Mouse (Mus musculus): ENCODE results near the gene 1110008P14Rik. TPM values are rescaled to one million over a fixed set of nuclear protein-coding genes. Genes with fewer than 3 reads are reported as not detected.

Gene 1110008P14Rik
- total and polyA plus RNA-seq, 3 experiments = 24.3 to 32.4 (median 27.8) TPM

GRCm38 (mm10) chr2:32387706-32388490 is 6.2 kb upstream of the 1110008P14Rik start, which contains the start of gene Lcn2:
Gene Lcn2, minus strand, starts transcription at chr2:32388252.
- Histone ChIP-seq H3K79me2 (replicated peaks; ENCODE audit: control insufficient read depth, extremely low read depth, insufficient read depth, poor library complexity, severe bottlenecking) (no peaks in the 10 kb centered on the region), H3K36me3 (replicated peaks in 1 of 2; ENCODE audit: control insufficient read depth in 1 of 2, insufficient read depth in 1 of 2, low read length in 1 of 2) (no peaks in the 10 kb centered on the region), H3K27ac (ENCODE audit: insufficient read depth, low read depth) (no peak within 1 kb of the TSS), H3K4me3 (replicated peaks in 1 of 3; ENCODE audit: low read depth in 2 of 3, low read length in 2 of 3, poor library complexity in 1 of 3) (no peak within 1 kb of the TSS), H3K4me1 (ENCODE audit: control insufficient read depth in 1 of 2, insufficient read depth in 2 of 2) (no peaks in the 10 kb centered on the region; a peak in 1 of 4 replicates), H3K4me2 (ENCODE audit: insufficient read depth, low read depth, poor library complexity, severe bottlenecking) (no peak within 1 kb of the TSS), H3K9ac (ENCODE audit: insufficient read depth, low read depth) (no peak within 1 kb of the TSS), H3K9me3 (replicated peaks; ENCODE audit: low read length) (no peaks in the 10 kb centered on the region), H3K27me3 (replicated peaks) (peaks cover 91% of the 10 kb centered on the region)
- no peak for DNase-seq (ENCODE audit: extremely low read depth)
- in situ Hi-C loops (cut with MboI; ENCODE audit: low pct_ligation_motif_present, low pct_unique_long_range_greater_than_20kb, low sequenced_read_pairs) = no loop called here
- TF ChIP-seq USF2 (conservative IDR thresholded peaks at IDR 0.05; ENCODE audit: low read depth, low read length) (no peak), SMC3 (IDR thresholded peaks at IDR 0.05; ENCODE audit: low read depth, low read length) (no peak), TBP (conservative IDR thresholded peaks at IDR 0.05; ENCODE audit: low read depth, low read length) (no peak), MAFK (IDR thresholded peaks at IDR 0.05; ENCODE audit: insufficient replicate concordance, low read length) (no peak), POLR2A (IDR thresholded peaks at IDR 0.05; ENCODE audit: low read depth, low read length) (no peak), GABPA (IDR thresholded peaks at IDR 0.05; ENCODE audit: insufficient replicate concordance, low read depth, low read length) (no peak), CHD2 (IDR thresholded peaks at IDR 0.05; ENCODE audit: low read length) (no peak)
- dilution Hi-C loops (cut with MboI; ENCODE audit: extremely low pct_ligation_motif_present, extremely low pct_unique_long_range_greater_than_20kb, low sequenced_read_pairs) = no loop called here

GRCm38 (mm10) chr2:32382689-32383088 is 951 bp upstream of the 1110008P14Rik start:
- Histone ChIP-seq H3K4me1 (ENCODE audit: control insufficient read depth in 1 of 2, insufficient read depth in 2 of 2) (peaks cover 5 to 15% of the 10 kb centered on the region in 2 experiments), H3K4me2 (ENCODE audit: insufficient read depth, low read depth, poor library complexity, severe bottlenecking) (no peak overlapping the region), H3K79me2 (replicated peaks; ENCODE audit: control insufficient read depth, extremely low read depth, insufficient read depth, poor library complexity, severe bottlenecking) (no peaks in the 10 kb centered on the region), H3K36me3 (replicated peaks in 1 of 2; ENCODE audit: control insufficient read depth in 1 of 2, insufficient read depth in 1 of 2, low read length in 1 of 2) (peaks cover 19 to 29% of the 10 kb centered on the region in 2 experiments), H3K4me3 (replicated peaks in 1 of 3; ENCODE audit: low read depth in 2 of 3, low read length in 2 of 3, poor library complexity in 1 of 3) (no peak overlapping the region), H3K9me3 (replicated peaks; ENCODE audit: low read length) (no peaks in the 10 kb centered on the region), H3K27me3 (replicated peaks) (peaks cover 56% of the 10 kb centered on the region), H3K9ac (ENCODE audit: insufficient read depth, low read depth) (no peak overlapping the region), H3K27ac (ENCODE audit: insufficient read depth, low read depth) (no peak overlapping the region)
- TF ChIP-seq MEF2A (IDR thresholded peaks at IDR 0.05; ENCODE audit: borderline replicate concordance, low read depth, low read length) (no peak), CHD2 (IDR thresholded peaks at IDR 0.05; ENCODE audit: low read length) (no peak), UBTF (IDR thresholded peaks at IDR 0.05; ENCODE audit: low read depth, low read length) (no peak), USF2 (conservative IDR thresholded peaks at IDR 0.05; ENCODE audit: low read depth, low read length) (no peak), EP300 (IDR thresholded peaks at IDR 0.05; ENCODE audit: low read length) (no peak), KAT2A (IDR thresholded peaks at IDR 0.05; ENCODE audit: insufficient replicate concordance, low read length) (no peak), IRF4 (IDR thresholded peaks at IDR 0.05; ENCODE audit: low read depth, low read length) (no peak)
- in situ Hi-C loops (cut with MboI; ENCODE audit: low pct_ligation_motif_present, low pct_unique_long_range_greater_than_20kb, low sequenced_read_pairs) (no loop called here), dilution Hi-C loops (cut with MboI; ENCODE audit: extremely low pct_ligation_motif_present, extremely low pct_unique_long_range_greater_than_20kb, low sequenced_read_pairs) (no loop called here)
- DNase-seq (ENCODE audit: extremely low read depth) = no peak

Measured in CH12.LX (cell line).